Mouse (Mus musculus) frontal cortex, adult (tissue): ENCODE results near the gene Armc7.
A peak's percentile ranks its signal among the peaks of the same experiment; 100 is the strongest.

ENCODE experiments used
- ATAC-seq: cut with Nextera tagmentation; 2 replicates; pipeline ENCODE4 v1.9.2; 2017; ENCODE audit warnings: mild to moderate bottlenecking, moderate library complexity, mixed read lengths; ENCODE audit not compliant: low TSS enrichment

The Armc7 gene

GRCm38 (mm10) chr11:115475025-115475757, at the start of gene Armc7:
Gene Armc7 (plus strand): TSS chr11:115475667.
- peak; percentile 90 for ATAC-seq

- ATAC-seq = no peak
Observed at GRCm38 (mm10) chr11:115425671-115426070, 49.8 kb upstream of the Armc7 start.

GRCm38 (mm10) chr11:115427482-115428331, 47.8 kb upstream of the Armc7 start:
- ATAC-seq = peak; percentile 39

GRCm38 (mm10) chr11:115429307-115429706, 46.2 kb upstream of the Armc7 start:
- ATAC-seq = peak; percentile 48

GRCm38 (mm10) chr11:115430561-115430960, 44.9 kb upstream of the Armc7 start:
- no peak for ATAC-seq

- no peak for ATAC-seq
Observed at GRCm38 (mm10) chr11:115432814-115433213, 42.7 kb upstream of the Armc7 start.

GRCm38 (mm10) chr11:115433342-115433741, 42.1 kb upstream of the Armc7 start:
- no peak for ATAC-seq

- peak; percentile 70; the same call in 1 of the 2 replicates for ATAC-seq
Observed at GRCm38 (mm10) chr11:115435596-115436337, 39.7 kb upstream of the Armc7 start.

GRCm38 (mm10) chr11:115437571-115438122, 37.8 kb upstream of the Armc7 start:
- no peak for ATAC-seq

GRCm38 (mm10) chr11:115439326-115439725, 36.1 kb upstream of the Armc7 start:
- ATAC-seq = no peak

GRCm38 (mm10) chr11:115439906-115440595, 35.4 kb upstream of the Armc7 start, which contains the start of gene Trim80:
Gene Trim80 (plus strand): TSS chr11:115440545.
- ATAC-seq = no peak

GRCm38 (mm10) chr11:115441417-115441816, 34.0 kb upstream of the Armc7 start:
- no peak for ATAC-seq

GRCm38 (mm10) chr11:115446906-115447305, 28.6 kb upstream of the Armc7 start:
- no peak for ATAC-seq

- ATAC-seq = no peak
Observed at GRCm38 (mm10) chr11:115447321-115447885, 28.1 kb upstream of the Armc7 start.

- no peak for ATAC-seq
Observed at GRCm38 (mm10) chr11:115448075-115448474, 27.4 kb upstream of the Armc7 start.

- ATAC-seq = no peak
Observed at GRCm38 (mm10) chr11:115448998-115449397, 26.5 kb upstream of the Armc7 start.

- ATAC-seq = no peak
Observed at GRCm38 (mm10) chr11:115450176-115450575, 25.3 kb upstream of the Armc7 start.

- ATAC-seq = no peak
Observed at GRCm38 (mm10) chr11:115451781-115452241, 23.7 kb upstream of the Armc7 start.

GRCm38 (mm10) chr11:115452281-115452860, 23.1 kb upstream of the Armc7 start:
- no peak for ATAC-seq

- ATAC-seq = no peak
Observed at GRCm38 (mm10) chr11:115453306-115453705, 22.2 kb upstream of the Armc7 start.
